Mouse (Mus musculus): ENCODE results near the gene Rpl35. TPM values are rescaled to one million over a fixed set of nuclear protein-coding genes. Genes with fewer than 3 reads are reported as not detected.

The Rpl35 gene
- total RNA-seq, 2 experiments from 2014 or later = 216 to 254 TPM

DNA sequence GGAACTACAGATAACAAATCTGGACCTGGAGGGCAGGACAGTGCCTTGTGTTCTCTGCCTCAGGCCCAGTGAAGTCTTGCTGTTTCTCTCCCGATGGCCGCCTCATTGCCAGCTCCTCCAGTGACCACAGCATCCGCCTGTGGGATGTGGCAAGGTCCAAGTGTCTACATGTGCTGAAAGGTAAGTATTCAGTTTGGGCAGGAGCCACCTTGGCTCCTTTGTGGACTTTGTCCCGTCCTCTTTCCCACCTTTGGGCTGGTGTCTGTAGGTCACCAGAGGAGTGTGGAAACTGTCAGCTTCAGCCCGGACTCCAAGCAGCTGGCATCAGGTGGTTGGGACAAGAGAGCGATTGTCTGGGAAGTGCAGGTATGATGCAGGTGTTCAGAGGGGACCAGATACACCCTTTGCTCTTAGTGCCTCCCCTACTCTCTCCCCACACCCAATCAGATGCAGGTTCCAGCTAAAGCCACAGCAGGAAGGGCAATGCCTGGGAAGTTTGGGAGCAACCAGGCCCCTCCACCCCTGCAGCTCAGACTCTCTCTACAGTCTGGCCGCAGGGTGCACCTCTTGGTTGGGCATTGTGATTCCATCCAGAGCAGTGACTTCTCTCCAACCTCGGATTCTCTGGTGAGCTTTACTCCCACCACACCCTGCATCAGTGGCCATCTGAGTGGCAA is 5.4 kb downstream of the Rpl35 start:
- no peak for DNase-seq
- intact Hi-C loops (cut with DNase I) = loop anchor here (10.0 kb wide), 1 partner anchor 205 kb away; no protein-coding TSS in a partner anchor

DNA sequence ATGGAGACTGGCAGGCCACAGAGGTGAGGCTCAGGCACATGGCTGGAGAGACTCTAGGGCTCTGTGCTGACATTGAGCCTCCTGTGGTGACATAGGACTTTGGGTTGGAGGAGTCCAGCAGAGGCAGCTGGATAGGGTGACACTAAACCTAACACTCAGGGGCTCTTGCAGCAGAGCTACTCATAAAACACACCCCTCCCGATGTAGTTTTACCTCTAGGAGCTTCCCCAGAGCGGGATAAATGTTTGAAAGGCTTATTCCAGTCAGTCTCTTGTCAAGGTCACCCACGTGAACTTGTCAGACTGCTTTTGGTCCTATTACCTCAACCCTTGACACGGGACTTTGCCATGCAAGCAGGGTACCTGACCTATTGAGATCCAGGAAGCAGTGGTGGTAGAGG is 6.0 kb downstream of the Rpl35 start:
- DNase-seq = no peak
- intact Hi-C loops (cut with DNase I) = loop anchor here (10.0 kb wide), 1 partner anchor 205 kb away; no protein-coding TSS in a partner anchor

GRCm38 (mm10) chr2:38997386-38998374 is 7.7 kb downstream of the Rpl35 start, which contains the start of gene Wdr38:
Gene Wdr38, plus strand, starts transcription at chr2:38997476.
- intact Hi-C loops (cut with DNase I) = loop anchor here (1.0 to 10.0 kb wide), 2 partner anchors 70 to 203 kb away; partner anchors contain the start of gene Nr6a1
- DNase-seq = peak; percentile 80 to 88

- intact Hi-C loops (cut with DNase I) = loop anchor here (10.0 kb wide), 1 partner anchor 198 kb away; no protein-coding TSS in a partner anchor
- DNase-seq = no peak
Measured at GRCm38 (mm10) chr2:38992452-38992851, 13.0 kb downstream of the Rpl35 start.

GRCm38 (mm10) chr2:38992004-38992403 is 13.4 kb downstream of the Rpl35 start:
- intact Hi-C loops (cut with DNase I) = loop anchor here (10.0 kb wide), 1 partner anchor 197 kb away; no protein-coding TSS in a partner anchor
- DNase-seq = no peak

DNA sequence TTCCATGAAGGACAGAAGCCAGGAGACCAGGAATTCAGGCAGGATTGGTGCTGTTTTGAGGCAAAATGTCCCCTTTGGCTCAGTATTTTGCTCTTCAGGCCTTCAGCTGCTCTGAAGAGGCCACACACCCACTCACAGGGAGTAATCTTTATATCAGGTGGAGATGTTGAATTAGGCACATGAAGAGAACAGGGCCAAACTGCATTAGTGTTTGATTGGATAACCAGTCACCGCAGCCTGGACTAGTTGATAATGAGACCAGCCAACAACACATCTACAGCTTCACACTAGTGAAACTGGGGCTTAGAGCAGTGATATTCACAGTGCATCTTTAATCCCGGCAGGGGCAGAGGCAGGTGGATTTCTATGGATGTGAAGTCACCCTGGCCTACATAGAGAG is 16.5 kb downstream of the Rpl35 start:
- intact Hi-C loops (cut with DNase I) = no loop called here
- DNase-seq = no peak

DNA sequence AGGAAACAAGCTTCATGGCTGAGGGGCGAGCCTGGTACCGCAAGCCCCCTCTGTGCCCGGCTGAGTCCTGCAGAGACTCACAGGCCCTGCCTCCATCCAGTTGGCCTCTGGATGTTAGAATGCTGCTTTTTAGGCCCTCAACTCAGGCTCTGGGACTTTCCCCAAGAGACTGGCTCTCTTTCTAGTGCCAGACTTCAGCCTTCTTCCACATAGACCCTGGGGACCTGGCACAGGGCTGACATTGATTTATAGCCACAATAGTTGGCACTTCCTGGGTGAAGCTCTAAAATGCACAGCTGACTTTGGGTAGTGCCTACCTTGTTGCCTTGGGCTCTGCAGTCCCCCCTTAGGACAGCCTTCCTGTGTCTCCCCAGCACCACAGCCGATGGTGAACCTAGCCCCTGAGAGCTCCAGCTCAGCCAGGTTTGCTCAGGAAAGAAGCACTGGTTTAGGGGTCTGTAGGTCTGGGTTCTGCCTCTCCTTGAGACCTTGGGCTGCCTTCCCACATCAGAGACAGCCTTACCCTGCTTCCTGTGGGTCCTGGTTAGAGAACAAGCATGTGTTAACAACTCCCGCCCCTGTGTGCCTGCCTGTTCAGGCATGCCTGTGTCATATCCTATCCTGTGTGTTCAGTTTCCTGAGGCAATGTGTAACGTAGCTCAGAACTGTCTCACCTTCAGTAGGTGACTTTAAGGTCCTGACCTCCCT is 17.5 kb downstream of the Rpl35 start:
- DNase-seq = no peak
- intact Hi-C loops (cut with DNase I) = loop anchor here (2.0 kb wide), 1 partner anchor 47 kb away; no protein-coding TSS in a partner anchor

- intact Hi-C loops (cut with DNase I) = loop anchor here (2.0 kb wide), 1 partner anchor 47 kb away; no protein-coding TSS in a partner anchor
Measured at GRCm38 (mm10) chr2:38987371-38987770, 18.1 kb downstream of the Rpl35 start.

DNA sequence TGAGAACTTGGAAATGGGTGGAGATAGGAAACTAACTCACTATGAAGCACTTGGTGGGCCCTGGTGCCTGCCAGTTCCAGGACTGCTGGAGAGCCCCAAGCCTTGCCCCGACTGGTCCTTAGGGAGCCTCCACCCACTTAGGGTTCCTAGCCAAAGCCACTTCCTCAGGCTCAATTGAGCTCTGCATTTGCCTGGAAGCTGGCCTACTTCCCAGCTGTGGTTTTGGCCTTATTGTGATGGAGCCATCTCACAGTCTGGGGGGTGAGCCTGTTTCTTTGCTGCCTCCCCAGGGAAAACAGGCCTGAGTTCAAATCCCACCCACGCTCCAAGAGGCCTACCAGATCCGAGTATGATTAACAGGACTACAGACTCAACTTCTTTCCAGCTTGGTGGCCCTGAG is 18.8 kb downstream of the Rpl35 start:
- peak; percentile 49 to 73 for DNase-seq
- intact Hi-C loops (cut with DNase I) = loop anchor here (2.0 kb wide), 1 partner anchor 46 kb away; no protein-coding TSS in a partner anchor

More at GRCm38 (mm10) chr2:38987371-38987770, 18.1 kb downstream of the Rpl35 start:
- no peak for DNase-seq

GRCm38 (mm10) chr2:38983456-38983855 is 22.0 kb downstream of the Rpl35 start:
- intact Hi-C loops (cut with DNase I) = no loop called here
- DNase-seq = no peak

- intact Hi-C loops (cut with DNase I) = no loop called here
- no peak for DNase-seq
Measured at GRCm38 (mm10) chr2:38977837-38978236, 27.6 kb downstream of the Rpl35 start.

GRCm38 (mm10) chr2:38975941-38976805 is 29.3 kb downstream of the Rpl35 start:
- intact Hi-C loops (cut with DNase I) = no loop called here
- no peak for DNase-seq

DNA sequence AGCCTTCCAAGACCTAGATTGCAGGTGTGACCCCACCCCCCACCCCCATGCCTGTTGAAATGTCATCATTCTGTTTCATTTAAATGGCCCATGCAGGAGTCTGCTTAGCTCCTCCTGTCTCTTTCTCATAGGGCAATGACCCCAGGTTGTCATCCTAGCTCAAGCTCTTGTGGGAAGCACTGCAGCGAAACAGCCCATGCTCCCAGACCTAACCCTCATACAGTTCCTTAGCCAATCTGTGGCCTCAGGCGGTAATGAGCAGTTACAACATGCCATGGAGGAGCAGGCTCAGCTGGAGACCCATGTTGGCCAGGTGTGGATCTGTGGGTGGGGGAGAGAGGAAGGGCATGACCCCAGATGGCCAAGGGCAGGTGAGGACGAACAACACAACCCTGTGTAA is 30.2 kb downstream of the Rpl35 start:
- no peak for DNase-seq
- intact Hi-C loops (cut with DNase I) = no loop called here

DNA sequence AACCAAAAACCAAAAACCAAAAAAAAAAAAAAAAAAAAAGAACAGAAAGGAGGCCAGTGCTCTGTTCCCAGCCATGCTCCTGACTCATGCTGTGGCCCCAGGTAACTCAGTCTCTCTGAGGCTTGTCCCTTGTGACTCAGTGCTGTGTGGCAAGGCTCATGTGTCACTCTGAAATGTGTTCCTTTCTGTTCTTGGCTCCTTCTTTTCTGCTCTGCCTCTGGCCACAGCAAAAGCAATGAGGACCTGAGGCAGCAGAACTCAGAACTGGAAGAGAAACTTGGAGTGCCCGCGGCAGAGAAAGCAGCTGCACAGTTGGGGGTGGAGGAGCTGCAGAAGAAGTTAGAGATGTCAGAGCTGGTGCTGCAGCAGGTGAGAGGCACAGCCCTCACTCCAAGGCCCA is 31.3 kb downstream of the Rpl35 start:
- DNase-seq = no peak
- intact Hi-C loops (cut with DNase I) = no loop called here

GRCm38 (mm10) chr2:38973701-38974100 is 31.7 kb downstream of the Rpl35 start:
- no peak for DNase-seq
- intact Hi-C loops (cut with DNase I) = no loop called here

- intact Hi-C loops (cut with DNase I) = no loop called here
- DNase-seq = no peak
Measured at GRCm38 (mm10) chr2:38973223-38973622, 32.2 kb downstream of the Rpl35 start.

GRCm38 (mm10) chr2:38970057-38970456 is 35.4 kb downstream of the Rpl35 start:
- intact Hi-C loops (cut with DNase I) = no loop called here

GRCm38 (mm10) chr2:38969650-38970049 is 35.8 kb downstream of the Rpl35 start:
- intact Hi-C loops (cut with DNase I) = no loop called here
- DNase-seq = no peak

More at GRCm38 (mm10) chr2:38970057-38970456, 35.4 kb downstream of the Rpl35 start:
- DNase-seq = no peak

DNA sequence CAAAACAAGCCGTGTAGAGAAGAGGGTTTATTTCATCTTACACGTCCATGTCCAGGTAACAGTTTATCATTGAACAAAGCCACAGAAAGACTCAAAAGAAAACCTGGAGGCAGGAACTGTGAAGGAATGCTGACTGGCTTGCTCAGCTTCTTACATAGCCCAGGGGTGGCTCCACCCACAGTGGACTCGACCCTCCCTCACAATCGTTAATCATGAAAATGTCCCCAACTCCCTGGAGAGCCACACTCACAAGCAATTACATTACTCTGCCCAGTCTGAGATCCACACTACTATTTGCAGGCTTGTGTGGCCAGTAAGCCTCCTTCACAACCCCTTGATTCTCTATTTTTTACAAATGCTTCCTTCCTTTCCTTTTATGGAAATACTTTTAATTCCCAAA is 41.2 kb downstream of the Rpl35 start:
- intact Hi-C loops (cut with DNase I) = no loop called here
- no peak for DNase-seq
